Mouse (Mus musculus) v-Abl transformed pro-B cells (cell line): ENCODE measurements around the gene Pou5f1.

Source experiments
- in situ Hi-C, 2 experiments: fragments of 400-800 bp; cut with MboI; formaldehyde crosslinking; loops; one replicate each; pipeline ENCODE4 v1.15.1; 2025; ENCODE audit not compliant: unreplicated experiment in 2 of 2

The Pou5f1 gene

DNA sequence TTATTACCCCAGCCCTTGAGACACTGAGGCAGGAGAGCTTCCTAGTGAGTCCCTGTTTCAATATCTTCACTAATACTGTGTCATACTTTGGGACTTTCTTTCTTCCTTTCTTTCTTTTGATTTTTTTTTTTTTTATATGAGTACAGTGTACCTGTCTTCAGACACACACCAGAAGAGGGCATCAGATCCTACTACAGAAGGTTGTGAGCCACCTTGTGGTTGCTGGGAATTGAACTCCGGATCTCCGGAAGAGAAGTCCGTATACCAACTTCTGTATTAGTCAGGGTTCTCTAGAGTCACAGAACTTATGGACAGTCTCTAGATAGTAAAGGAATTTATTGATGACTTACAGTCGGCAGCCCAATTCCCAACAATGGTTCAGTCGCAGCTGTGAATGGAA lies 2.5 kb downstream of the Pou5f1 start:
- in situ Hi-C loops: loop anchor here (25.0 kb wide), 2 partner anchors 371 to 404 kb away; partner anchors contain the start of genes Apom (in 1 of the 2), Atat1 (in 1 of the 2), Bag6 (in 1 of the 2) and D17H6S53E (in 1 of the 2)

DNA sequence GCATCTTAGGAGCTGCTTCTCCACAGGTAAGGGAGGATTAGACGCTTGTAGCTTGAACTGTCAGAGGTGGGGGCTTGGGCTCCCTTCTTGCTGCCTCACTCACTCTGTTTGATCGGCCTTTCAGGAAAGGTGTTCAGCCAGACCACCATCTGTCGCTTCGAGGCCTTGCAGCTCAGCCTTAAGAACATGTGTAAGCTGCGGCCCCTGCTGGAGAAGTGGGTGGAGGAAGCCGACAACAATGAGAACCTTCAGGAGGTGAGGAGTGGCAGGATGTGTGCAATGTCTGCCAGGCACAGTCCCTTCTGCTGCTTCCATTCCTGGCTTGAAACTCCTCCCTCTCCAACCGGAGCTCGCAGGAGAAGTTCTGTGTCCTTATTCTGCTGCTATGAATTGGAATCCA lies 3.5 kb downstream of the Pou5f1 start:
- in situ Hi-C loops: loop anchor here (25.0 kb wide), 2 partner anchors 372 to 403 kb away; partner anchors contain the start of genes Apom (in 1 of the 2), Atat1 (in 1 of the 2), Bag6 (in 1 of the 2) and D17H6S53E (in 1 of the 2)

DNA sequence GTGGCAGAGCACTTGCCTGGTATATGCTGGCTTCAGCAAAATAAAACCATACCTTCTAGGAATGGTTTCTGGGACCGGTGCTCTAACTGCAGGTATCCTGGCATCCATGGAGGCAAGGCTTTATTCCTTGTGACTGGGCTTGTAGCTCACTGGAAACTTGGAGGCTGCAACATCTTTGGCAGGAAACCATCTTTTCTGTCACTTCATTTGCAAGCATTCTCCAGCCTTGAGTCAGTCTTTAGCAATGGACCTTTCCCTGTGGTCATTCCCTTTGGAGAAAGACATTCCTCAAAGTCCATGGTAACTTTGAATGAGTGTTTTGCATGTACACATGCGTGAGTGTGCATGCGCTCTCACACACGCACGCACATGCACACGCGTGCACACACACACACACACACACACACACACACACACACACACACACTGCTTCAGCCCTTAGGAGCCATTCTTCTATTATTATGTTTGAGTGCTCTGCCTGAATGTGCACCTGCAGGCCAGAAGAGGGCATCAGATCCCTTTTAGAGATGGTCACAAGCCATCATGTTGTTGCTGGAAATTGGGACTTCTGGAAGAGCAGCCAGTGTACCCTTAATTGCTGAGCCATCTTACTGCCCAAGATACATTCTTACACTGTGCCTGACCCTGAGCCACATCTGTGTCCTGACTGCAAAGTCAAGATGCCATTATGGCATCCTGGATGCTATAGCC lies 7.3 kb downstream of the Pou5f1 start:
- in situ Hi-C loops: loop anchor here (25.0 kb wide), 2 partner anchors 376 to 399 kb away; partner anchors contain the start of genes Apom (in 1 of the 2), Atat1 (in 1 of the 2), Bag6 (in 1 of the 2) and D17H6S53E (in 1 of the 2)

DNA sequence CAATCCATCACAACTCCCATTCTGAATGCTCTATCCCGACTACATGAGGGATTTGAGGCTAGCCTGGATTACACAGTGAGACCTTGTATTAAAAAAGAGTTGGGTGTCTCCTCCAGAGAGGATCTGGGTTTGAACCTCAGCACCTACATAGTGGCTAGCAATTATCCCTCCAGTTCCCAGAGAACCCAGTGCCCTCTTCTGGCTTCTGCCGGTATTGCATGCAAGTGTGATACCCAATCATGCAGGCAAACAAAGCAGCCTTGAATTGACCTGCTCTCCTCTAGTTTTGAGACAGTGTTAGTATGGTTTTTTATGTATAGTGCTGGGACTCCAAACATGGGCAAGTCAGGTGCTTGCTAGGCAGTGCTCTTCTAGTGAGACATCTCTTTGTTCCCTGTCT lies 8.1 kb downstream of the Pou5f1 start:
- in situ Hi-C loops: loop anchor here (25.0 kb wide), 2 partner anchors 377 to 398 kb away; partner anchors contain the start of genes Apom (in 1 of the 2), Atat1 (in 1 of the 2), Bag6 (in 1 of the 2) and D17H6S53E (in 1 of the 2)

DNA sequence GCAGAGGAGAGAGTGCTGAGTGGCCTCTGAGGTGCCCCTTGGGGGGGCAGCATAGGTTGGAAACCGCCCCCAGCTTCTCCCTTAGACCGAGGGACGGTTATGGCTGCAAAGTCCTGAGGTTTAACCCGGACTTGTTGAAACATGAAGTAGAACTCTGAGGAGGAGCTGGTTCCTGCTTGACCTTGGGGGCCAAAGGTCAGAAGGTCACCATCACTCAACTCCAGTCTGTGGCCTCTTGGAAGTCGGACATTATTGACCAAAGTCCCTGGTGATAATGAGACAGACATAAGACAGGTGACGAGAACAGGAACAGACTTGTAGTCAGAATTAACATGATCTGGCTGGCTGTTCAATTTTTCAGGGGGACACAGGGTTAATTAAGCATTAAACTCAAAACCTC lies 8.9 kb downstream of the Pou5f1 start:
- in situ Hi-C loops: loop anchor here (25.0 kb wide), 2 partner anchors 377 to 398 kb away; partner anchors contain the start of genes Apom (in 1 of the 2), Atat1 (in 1 of the 2), Bag6 (in 1 of the 2) and D17H6S53E (in 1 of the 2)

DNA sequence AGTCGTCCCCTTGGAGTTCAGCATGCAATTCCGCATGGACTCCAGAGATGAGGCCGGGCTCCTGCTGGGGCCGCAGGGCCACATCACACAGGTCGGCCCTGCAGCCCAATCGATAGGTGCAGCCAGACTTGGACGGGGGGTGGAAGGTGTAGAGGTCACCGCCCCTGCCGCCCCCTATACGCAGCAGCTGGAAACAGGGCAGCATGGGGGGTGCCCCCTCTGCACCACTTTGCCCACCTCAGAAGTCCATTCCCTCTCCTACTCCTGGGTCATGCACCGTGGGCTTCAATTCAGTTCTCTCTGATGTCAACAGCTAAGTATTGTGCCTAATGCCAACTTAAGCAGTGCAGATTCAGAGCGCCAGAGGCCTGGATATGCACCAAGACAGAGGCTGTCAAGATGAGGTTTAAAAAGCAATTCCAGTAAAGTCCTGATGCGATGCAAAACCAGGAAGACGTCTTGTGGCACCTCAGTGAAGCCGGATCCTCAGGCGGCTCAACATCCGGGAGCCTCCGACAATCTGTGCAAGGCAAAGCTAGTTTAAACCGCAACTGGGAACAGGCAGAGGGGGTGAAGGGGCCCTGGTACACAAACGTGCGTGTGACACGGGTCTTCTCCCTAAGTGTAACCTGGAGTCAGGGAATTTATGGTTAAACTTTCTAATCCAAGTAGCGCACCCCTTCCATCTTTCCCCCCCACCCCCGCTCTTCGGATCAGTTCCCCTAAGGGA lies 10.3 kb downstream of the Pou5f1 start:
- in situ Hi-C loops: loop anchor here (25.0 kb wide), 2 partner anchors 379 to 396 kb away; partner anchors contain the start of genes Apom (in 1 of the 2), Atat1 (in 1 of the 2), Bag6 (in 1 of the 2) and D17H6S53E (in 1 of the 2)

DNA sequence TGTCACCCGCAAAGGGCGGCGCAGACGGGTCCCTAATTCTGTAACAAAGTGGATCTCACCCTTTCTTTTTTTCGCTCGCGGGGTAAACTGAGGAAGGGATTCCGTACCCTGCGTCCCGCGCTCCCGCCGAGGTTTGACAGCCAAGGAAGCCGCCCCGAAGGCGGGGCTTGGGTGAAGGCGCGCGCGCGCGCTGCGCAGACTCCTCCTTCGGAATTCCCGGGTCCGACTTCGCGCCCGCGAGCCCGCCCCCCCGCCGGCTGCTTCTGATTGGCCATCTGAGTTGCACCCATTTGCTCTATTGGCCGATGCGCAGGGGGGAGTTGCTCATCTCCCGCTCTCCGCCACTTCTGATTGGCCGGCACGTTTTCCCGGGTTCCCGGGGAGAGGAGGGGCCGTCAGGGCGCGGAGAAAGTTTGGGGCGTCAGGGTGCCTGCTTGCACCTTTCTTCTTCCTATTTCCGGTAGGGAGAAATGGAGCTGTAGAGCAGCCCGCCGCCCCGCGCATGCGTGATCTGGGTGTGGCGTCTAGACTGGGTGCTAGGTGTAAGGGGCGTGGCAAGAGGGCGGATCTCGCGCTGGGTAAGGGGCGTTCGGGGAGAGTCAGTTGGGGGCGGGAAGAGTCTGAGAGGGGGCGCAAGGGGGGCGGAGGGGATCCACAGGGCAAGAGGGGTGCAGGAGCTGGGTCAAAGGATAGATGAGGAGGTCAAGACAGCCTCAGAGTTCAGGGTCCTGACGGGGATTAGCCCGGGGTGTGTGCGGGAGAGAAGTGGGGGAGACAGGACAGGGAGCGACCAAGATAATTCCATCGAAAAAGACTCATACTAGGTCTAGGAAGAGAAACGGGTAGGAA lies 11.1 kb downstream of the Pou5f1 start, which contains the start of the genes Tcf19 and Cchcr1:
Gene Tcf19 (minus strand): TSS at position 173 of the 849 bp plus-strand sequence.
Gene Cchcr1 (plus strand): TSS at position 449 of the 849 bp plus-strand sequence.
- in situ Hi-C loops: loop anchor here (25.0 kb wide), 2 partner anchors 380 to 395 kb away; partner anchors contain the start of genes Apom (in 1 of the 2), Atat1 (in 1 of the 2), Bag6 (in 1 of the 2) and D17H6S53E (in 1 of the 2)

DNA sequence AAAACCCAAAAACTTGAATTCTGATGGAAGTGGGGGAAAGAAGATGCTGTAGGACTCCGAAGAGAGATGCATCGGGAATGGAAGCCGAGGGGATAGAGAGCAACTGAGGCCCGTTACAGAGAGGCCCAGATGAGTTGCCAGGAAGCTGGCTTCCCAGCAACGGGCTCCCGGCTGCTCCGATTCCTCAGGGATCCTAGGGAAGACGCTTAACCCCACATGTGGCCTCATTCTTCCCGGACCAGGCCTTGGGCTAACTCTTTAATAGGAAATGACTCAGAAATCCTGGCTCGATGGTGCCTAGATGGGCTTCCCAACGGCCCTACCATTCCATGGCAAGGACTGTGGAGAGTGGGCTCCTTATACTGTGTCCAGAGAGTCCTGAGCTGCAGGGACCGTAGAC lies 11.7 kb downstream of the Pou5f1 start:
- in situ Hi-C loops: loop anchor here (25.0 kb wide), 2 partner anchors 380 to 395 kb away; partner anchors contain the start of genes Apom (in 1 of the 2), Atat1 (in 1 of the 2), Bag6 (in 1 of the 2) and D17H6S53E (in 1 of the 2)

DNA sequence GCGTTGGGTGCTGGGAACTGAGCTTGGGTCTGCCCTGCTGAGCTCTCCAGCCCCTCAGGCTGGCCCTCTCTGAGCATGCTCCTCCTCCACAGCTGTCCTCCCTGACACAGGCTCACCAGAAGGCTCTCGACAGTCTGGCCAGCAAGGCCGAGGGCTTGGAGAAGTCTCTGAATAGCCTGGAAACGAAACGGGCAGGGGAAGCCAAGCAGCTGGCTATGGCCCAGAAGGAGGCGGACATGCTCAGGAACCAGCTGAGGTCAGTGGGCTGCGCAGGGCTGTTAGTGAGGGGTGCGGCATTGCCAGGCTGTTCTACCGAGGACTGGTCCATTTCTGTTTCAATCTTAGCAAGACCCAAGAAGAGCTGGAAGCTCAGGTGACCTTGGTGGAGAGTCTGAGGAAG lies 18.5 kb downstream of the Pou5f1 start:
- in situ Hi-C loops: loop anchor here (25.0 kb wide), 2 partner anchors 387 to 388 kb away; partner anchors contain the start of genes Apom (in 1 of the 2), Atat1 (in 1 of the 2), Bag6 (in 1 of the 2) and D17H6S53E (in 1 of the 2)

DNA sequence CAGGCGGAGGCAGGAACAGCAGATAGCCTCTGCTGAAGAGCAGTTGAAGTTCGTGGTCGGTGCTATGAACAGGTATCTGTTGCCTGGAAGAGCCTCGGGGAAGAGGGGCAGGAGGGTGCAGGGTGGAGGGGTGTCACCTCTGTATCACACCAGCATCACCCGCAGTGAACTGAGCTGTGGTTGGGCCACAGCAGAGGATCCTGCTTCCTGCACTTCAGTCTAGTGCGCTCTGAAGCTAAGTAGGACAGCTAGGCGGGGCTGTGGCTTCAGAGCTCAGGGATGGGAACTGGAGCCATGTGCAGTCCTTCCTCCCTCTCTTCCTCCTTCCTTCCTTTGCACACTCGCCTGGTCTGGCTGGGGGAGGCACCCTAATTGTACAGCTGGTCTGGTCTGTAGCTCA lies 20.8 kb downstream of the Pou5f1 start:
- in situ Hi-C loops: no loop called here

DNA sequence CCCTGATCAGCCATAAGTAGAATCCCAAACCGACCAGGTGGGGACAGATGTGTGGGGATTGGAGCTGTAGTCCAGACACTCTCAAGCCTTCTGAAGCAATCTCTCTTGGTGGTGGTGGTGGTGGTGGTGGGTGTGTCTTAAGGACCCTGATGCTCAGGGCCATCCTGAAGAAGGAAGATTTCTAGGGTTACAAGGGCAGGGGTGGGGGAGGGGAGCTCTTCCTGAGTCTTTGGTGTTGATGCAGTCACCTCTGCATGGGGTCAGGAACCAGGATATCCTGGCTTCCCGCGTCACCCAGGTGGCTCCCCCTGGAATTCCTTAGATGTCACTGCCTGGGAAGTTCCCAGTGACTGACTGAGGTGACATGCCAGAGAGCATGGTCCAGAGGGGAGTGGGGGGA lies 26.5 kb downstream of the Pou5f1 start:
- in situ Hi-C loops: loop anchor here in 1 of 2 experiments (10.0 kb wide), 1 partner anchor 238 kb away; no protein-coding TSS in a partner anchor

DNA sequence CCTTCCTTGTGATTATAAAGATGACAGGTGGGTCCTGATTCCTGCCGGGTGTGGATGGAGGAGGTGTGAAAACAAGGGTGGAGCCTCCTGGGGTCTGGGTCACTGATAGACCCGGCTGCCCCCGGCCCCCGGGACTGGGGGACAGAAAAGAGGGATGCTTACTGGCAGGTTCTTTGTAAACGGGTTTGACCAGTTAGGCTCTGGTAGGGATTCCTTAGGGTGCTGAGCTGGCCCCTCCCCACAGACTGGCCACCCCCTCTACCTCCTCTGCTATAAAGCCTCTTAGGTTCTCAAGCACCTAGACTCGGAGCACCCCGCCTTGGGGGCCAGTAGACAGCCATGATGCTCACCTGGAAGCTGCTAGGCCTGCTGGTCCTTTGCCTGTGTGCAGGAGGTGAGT lies 27.1 kb downstream of the Pou5f1 start, which contains the start of gene Psors1c2:
Gene Psors1c2 (plus strand): TSS at position 301 of the 400 bp plus-strand sequence.
- in situ Hi-C loops: loop anchor here in 1 of 2 experiments (10.0 kb wide), 1 partner anchor 238 kb away; no protein-coding TSS in a partner anchor

DNA sequence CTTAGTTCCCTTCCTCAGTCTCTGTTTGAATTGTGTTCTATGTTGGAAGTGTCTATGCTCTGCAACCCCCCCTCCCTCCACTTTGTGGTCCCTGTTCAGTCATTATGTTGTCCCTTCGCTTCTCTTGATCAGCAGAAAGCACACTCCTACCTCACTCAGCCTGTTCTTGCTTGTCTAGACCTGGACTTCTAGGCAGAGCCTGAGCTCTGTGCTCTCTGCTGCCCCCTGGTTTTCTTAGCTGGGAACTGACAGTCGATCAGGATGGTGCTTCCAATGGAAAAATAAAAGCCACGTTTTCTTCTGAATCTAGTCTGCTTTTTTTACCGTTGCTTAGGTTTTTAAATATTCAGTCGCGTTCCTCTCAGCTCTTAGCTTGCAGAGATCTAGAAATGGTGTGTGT lies 28.5 kb downstream of the Pou5f1 start:
- in situ Hi-C loops: loop anchor here in 1 of 2 experiments (10.0 kb wide), 1 partner anchor 240 kb away; no protein-coding TSS in a partner anchor

DNA sequence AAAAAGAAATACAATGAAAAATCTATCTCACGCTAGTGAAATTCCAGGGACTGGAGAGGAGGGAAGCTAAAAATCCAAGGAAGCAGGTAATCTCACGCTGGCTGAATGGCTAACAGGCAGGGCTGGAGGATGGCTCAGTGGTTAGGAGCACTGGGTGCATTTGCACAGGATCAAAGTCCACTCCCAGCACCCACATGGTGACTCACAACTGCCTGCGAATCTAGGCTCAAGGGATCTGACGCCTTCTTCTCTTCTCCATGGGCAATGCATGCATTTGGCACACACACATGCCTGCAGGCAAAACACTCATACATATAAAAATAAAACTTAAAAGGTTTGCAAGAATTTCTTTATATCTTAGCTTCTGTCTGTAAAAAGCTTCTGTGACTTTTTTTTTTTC lies 31.6 kb downstream of the Pou5f1 start:
- in situ Hi-C loops: loop anchor here in 1 of 2 experiments (10.0 kb wide), 1 partner anchor 243 kb away; no protein-coding TSS in a partner anchor

DNA sequence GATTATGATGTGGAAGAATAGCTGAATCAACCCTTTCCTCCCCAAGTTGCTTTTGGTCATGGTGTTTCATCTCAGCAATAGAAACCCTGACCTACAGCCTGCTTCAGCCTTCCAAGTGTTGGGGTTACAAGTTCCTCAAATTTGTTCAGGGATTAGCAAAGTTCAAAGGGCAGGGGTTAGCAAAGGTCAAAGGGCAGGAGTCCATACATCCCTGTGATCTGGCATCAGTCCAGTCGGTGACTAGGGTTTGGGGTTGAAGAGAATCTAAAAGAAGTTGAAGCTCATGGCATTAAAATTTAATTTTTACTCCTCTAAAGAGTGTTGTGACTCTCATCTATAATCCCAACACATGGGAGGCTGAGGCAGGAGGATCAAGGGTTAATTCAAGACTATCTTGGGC lies 32.7 kb downstream of the Pou5f1 start:
- in situ Hi-C loops: loop anchor here in 1 of 2 experiments (10.0 kb wide), 1 partner anchor 244 kb away; no protein-coding TSS in a partner anchor

DNA sequence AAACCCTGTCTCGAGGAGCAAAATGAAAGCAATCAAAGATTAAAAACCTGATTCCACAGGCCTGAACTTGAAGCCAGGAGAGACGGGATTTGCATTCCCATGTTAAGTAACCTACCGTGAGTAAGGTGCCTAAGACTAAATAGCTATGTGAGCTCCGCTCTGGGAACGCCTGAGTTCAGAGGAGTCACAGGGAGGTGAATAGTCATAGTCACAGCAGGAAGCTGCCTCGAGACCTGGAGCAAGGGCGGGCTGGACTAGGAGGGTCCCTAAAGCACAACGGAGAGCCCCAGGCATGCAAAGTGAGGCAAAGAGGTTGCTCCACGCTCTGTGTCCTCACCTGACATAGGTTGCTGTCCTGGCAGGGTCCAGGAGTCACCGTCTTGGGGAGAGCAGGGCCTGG lies 33.7 kb downstream of the Pou5f1 start:
- in situ Hi-C loops: loop anchor here in 1 of 2 experiments (10.0 kb wide), 1 partner anchor 245 kb away; no protein-coding TSS in a partner anchor

DNA sequence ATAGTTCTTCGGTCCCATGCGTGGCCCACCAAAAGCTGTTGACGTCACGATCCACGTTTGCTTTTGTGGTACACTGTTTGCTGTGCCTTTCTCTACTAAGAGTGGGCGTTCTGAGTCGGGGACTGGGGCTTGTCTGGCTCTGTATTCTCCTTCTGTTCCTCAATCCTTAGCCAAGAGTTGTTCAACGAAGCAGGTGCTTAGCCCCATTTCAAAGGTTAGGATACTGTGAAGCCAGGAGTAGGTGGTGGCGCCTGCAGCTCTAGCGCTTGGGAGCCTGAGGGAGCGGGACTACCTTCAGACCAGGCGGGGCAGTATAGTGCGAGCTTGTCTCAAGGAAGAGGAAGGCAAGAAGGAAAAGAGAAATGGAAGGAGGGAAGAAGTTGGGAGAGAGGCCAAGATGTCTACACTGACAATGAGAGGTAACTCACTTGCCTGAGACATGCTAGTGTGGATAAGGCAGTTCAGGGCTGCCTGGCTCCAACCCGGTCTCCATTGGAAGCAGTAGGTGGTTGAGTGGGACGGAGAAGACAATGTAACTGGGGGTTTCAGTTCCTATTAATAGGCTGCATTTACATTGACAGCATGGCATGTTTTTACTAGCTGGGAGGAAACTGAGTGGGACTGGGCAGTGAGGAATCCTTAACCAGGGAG lies 37.1 kb downstream of the Pou5f1 start:
- in situ Hi-C loops: no loop called here

DNA sequence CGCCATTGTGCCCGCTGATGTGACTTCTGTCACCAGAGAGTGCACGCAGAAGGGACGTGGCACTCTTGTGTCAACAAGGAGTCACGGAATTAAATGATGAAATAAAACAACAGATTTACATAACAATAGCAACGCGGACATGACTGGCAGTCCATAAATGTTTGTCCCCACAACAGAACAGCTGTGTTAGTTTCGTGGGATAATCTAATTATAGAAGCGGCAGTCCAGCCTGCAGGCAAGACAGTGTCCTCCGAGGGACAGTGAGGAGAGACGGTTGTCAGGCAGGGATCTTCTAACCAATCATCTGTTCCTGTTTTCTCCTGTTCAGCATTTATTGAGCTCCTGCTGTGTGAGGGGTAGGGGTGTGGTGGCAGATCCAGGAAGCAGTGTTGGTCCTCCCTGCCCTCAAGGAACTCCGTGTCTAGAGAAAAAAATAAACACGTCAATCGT lies 37.6 kb downstream of the Pou5f1 start:
- in situ Hi-C loops: no loop called here
